Mouse (Mus musculus): Measurements from ENCODE around the gene Shank2.

GRCm38 (mm10) chr7:144421478-144421877 is 419.8 kb downstream of the Shank2 start:
- no peak for TF ChIP-seq CTCF (IDR thresholded peaks at IDR 0.05; ENCODE audit: low read depth)
- no peak for TF ChIP-seq EP300 (IDR thresholded peaks at IDR 0.05; ENCODE audit: low read depth)
